Mouse (Mus musculus) hematopoietic stem cell, adult 5-6 weeks (primary cell): Measurements from ENCODE around the gene Zfp160. TPM values are rescaled to one million over a fixed set of nuclear protein-coding genes. Genes with fewer than 3 reads are reported as not detected.

Source experiments
- total RNA-seq: library from RNA; stranded (forward); fragments of 172-1452, 232-1000 nt; gene quantifications from 2 replicates; pipeline ENCODE4 v1.2.3, GENCODE M21; 2017

The Zfp160 gene
- total RNA-seq, 1 experiment from 2014 or later = 14.4 TPM

Other genes starting within 250 kb of the Zfp160 start
- gene Vmn1r228, start 222.7 kb upstream of the Zfp160 start, total RNA-seq = not detected in 2 replicates
- not detected in 2 replicates for gene Vmn1r229, start 197.3 kb upstream of the Zfp160 start, total RNA-seq
- not detected in 2 replicates for gene Vmn1r230, start 168.5 kb upstream of the Zfp160 start, total RNA-seq
- gene Vmn1r231, start 103.8 kb upstream of the Zfp160 start, total RNA-seq = not detected in 2 replicates
- not detected in 2 replicates for gene Vmn1r232, start 89.2 kb upstream of the Zfp160 start, total RNA-seq
- gene Ppp2r1a, start 63.6 kb upstream of the Zfp160 start, total RNA-seq = 116 and 174 TPM in 2 replicates
- not detected in 2 replicates for gene Vmn1r233, start 12.4 kb upstream of the Zfp160 start, total RNA-seq
- not detected in 2 replicates for gene Vmn1r234, start 217.2 kb downstream of the Zfp160 start, total RNA-seq
- gene Vmn1r235, start 247.5 kb downstream of the Zfp160 start, total RNA-seq = not detected in 2 replicates